Mouse (Mus musculus): ENCODE data around the gene Pidd1.
"Not testable (repeated sequence)": the region's sequence is repeated elsewhere in the genome, so short reads cannot be mapped to it uniquely, and the experiment has no call there.

Gene Pidd1

GRCm38 (mm10) chr7:141458661-141459060 lies 14.8 kb upstream of the Pidd1 start:
- no peak for DNase-seq (ENCODE audit: low spot score in 2 of 2)

- peak in 1 of 2 experiments; percentile 56 for DNase-seq (ENCODE audit: low spot score in 2 of 2)
Observed at GRCm38 (mm10) chr7:141457986-141458660, 14.3 kb upstream of the Pidd1 start.

GRCm38 (mm10) chr7:141457236-141457635 lies 13.4 kb upstream of the Pidd1 start:
- DNase-seq (ENCODE audit: low spot score in 2 of 2), result no peak

GRCm38 (mm10) chr7:141456739-141457138 lies 12.9 kb upstream of the Pidd1 start:
- no peak for DNase-seq (ENCODE audit: low spot score in 2 of 2)

- DNase-seq (ENCODE audit: low spot score in 2 of 2), result no peak
Observed at GRCm38 (mm10) chr7:141455610-141456314, 11.9 kb upstream of the Pidd1 start.

GRCm38 (mm10) chr7:141454967-141455551 lies 11.2 kb upstream of the Pidd1 start, which contains the start of gene Pnpla2:
Gene Pnpla2 (plus strand): TSS chr7:141455198.
- peak; percentile 91 to 95 for DNase-seq (ENCODE audit: low spot score in 2 of 2)

GRCm38 (mm10) chr7:141453636-141454035 lies 9.8 kb upstream of the Pidd1 start:
- DNase-seq (ENCODE audit: low spot score in 2 of 2), result no peak

- DNase-seq (ENCODE audit: low spot score in 2 of 2), result no peak
Observed at GRCm38 (mm10) chr7:141451928-141452327, 8.1 kb upstream of the Pidd1 start.

GRCm38 (mm10) chr7:141447110-141447991 lies 3.5 kb upstream of the Pidd1 start, which contains the start of gene Rplp2:
Gene Rplp2 (plus strand): TSS chr7:141447370.
- peak; percentile 88 for DNase-seq (ENCODE audit: low spot score in 2 of 2)

GRCm38 (mm10) chr7:141446374-141446773 lies 2.5 kb upstream of the Pidd1 start:
- DNase-seq (ENCODE audit: low spot score in 2 of 2), result not testable (repeated sequence)

- DNase-seq (ENCODE audit: low spot score in 2 of 2), result no peak
Observed at GRCm38 (mm10) chr7:141443081-141443821, 574 bp downstream of the Pidd1 start.

- DNase-seq (ENCODE audit: low spot score in 2 of 2), result no peak
Observed at GRCm38 (mm10) chr7:141442199-141442598, 1.6 kb downstream of the Pidd1 start.

- no peak for DNase-seq (ENCODE audit: low spot score in 2 of 2)
Observed at GRCm38 (mm10) chr7:141441460-141441859, 2.4 kb downstream of the Pidd1 start.

- DNase-seq (ENCODE audit: low spot score in 2 of 2), result peak in 1 of 2 experiments; percentile 46
Observed at GRCm38 (mm10) chr7:141440613-141441012, 3.2 kb downstream of the Pidd1 start.

- DNase-seq (ENCODE audit: low spot score in 2 of 2), result no peak
Observed at GRCm38 (mm10) chr7:141439811-141440210, 4.0 kb downstream of the Pidd1 start.

GRCm38 (mm10) chr7:141439140-141439679 lies 4.6 kb downstream of the Pidd1 start:
- no peak for DNase-seq (ENCODE audit: low spot score in 2 of 2)

- no peak for DNase-seq (ENCODE audit: low spot score in 2 of 2)
Observed at GRCm38 (mm10) chr7:141438201-141438968, 5.4 kb downstream of the Pidd1 start.

- DNase-seq (ENCODE audit: low spot score in 2 of 2), result peak; percentile 75 to 83
Observed at GRCm38 (mm10) chr7:141437178-141438120, 6.4 kb downstream of the Pidd1 start, which contains the start of gene Slc25a22. Gene Slc25a22 (minus strand): TSS chr7:141437892.

- no peak for DNase-seq (ENCODE audit: low spot score in 2 of 2)
Observed at GRCm38 (mm10) chr7:141436523-141436892, 7.3 kb downstream of the Pidd1 start.

Data from thymus, postnatal 10 days (tissue).